Mouse (Mus musculus) heart, adult 2 months (tissue): ENCODE data around the gene Add1.

ENCODE experiments used
- CTCF ChIP-seq: fragments of 200-600 bp; IDR thresholded peaks from 2 replicates; pipeline ENCODE4 v1.8.1; 2022; ENCODE audit warnings: antibody characterized with exemption, mild to moderate bottlenecking, moderate library complexity
- POLR2A ChIP-seq: fragments of 200-500 bp; IDR thresholded peaks from 2 replicates; pipeline ENCODE4 v1.6.1; 2011; ENCODE audit warnings: mild to moderate bottlenecking, low read depth, low read length, control low read depth; ENCODE audit not compliant: insufficient read depth

DNA sequence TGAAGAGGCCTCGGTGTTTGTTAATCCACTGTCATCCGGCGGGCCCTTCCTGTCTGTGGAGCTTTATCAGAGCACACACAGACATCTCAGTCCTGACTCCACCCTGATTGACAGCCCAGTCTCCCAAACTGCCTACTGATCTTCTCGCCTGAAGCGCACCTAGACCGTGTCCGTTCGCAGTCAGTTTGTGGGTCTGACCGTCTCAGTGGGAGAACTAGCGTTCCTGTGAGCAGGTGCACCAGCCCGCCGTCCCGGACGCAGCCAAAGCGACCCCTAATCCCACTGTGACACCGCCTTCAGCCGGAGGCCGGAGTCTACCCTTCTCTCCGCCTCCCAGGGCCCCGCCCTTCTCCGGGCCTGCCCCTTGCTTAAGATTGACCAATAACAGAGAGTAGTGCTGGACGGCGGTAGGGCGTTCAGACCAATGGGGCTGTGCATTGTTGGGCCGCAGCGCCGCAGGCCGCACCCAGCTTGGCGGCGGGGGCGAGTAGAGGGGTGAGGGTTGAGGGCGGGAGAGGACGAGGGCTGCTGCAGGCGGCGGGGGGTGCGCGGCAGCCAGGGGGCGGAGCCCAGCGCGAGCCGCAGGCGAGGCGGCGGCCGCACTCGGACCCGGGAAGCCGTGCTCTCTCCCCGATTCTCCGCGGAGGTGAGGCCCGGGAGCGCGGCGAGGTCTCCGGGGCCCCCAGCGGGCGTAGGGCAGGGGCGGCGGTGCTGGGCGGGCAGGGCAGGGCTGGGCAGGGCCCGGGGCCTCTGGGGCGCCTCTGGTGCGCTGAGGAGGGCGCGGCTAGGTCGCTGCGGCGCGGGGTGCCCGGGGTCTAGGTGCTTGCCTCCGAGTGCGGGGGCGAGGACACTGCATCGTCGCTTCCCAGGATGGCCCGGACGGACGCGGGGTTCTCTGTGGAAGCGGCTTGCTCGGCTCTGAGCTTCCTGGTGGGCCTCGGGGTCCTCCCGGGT, at the start of gene Add1:
- TF ChIP-seq POLR2A (peak; percentile 99), CTCF (peak; percentile 48)
